ENCODE assay signal across 27 mouse cellular contexts in genomic region chr1:39608534-39608933, GRCm38 (mm10). TPM values are rescaled to one million over a fixed set of nuclear protein-coding genes. Genes with fewer than 3 reads are reported as not detected.
DNase-seq lines count a peak whose midpoint lies in the region; ATAC-seq and TF ChIP-seq lines count a peak whose summit lies in the region.
"Had no signal": no experiment of that assay in that cellular context is flagged by ENCODE, and none has a peak within 500 bp of the region (broad histone marks: within the 10 kb centered on the region; RNA-seq: fewer than 3 reads in every experiment).

No protein-coding gene starts in this region.

- H3K4me1 ChIP-seq in kidney, postnatal 0 days (replicated peaks; ENCODE audit: insufficient read depth, low read length) = peaks cover 7% of the 10 kb centered on the region; the same call in 1 of the 2 replicates
- H3K4me1 ChIP-seq in brown adipose tissue, adult 24 weeks (ENCODE audit: control insufficient read depth, insufficient read depth, insufficient read length, low read length) = peaks cover 3% of the 10 kb centered on the region; the same call in 1 of the 2 replicates
- peaks cover 2% of the 10 kb centered on the region; the same call in 1 of the 2 replicates for H3K4me1 ChIP-seq in stomach, embryonic 16.5 days (ENCODE audit: control insufficient read depth, insufficient read depth, low read length)
- no peaks in the 10 kb centered on the region for H3K4me1 ChIP-seq in forebrain, embryonic 14.5 days (ENCODE audit: control insufficient read depth, insufficient read depth, low read length)
- H3K4me1 ChIP-seq: embryonic facial prominence, embryonic 15.5 days; forebrain, embryonic 15.5 days; hindbrain, embryonic 13.5 days; liver, embryonic 15.5 days; neural tube, embryonic 12.5 days; stomach, embryonic 15.5 days had no signal

- no peak overlapping the region for H3K9ac ChIP-seq in kidney, postnatal 0 days (ENCODE audit: low read depth, low read length)
- H3K9ac ChIP-seq in stomach, embryonic 16.5 days (ENCODE audit: low read length) = no peak overlapping the region
- no peak overlapping the region for H3K9ac ChIP-seq in forebrain, embryonic 14.5 days (ENCODE audit: low read length)
- H3K9ac ChIP-seq: embryonic facial prominence, embryonic 15.5 days; forebrain, embryonic 15.5 days; heart, embryonic 13.5 days; hindbrain, embryonic 13.5 days; kidney, embryonic 15.5 days; liver, embryonic 15.5 days; lung, embryonic 15.5 days; neural tube, embryonic 12.5 days; stomach, embryonic 15.5 days had no signal

- no peak for ATAC-seq in kidney, postnatal 0 days (replicated peaks; ENCODE audit: low FRiP score, low read depth)
- peak; percentile 85 for ATAC-seq in megakaryocyte, adult 5-6 weeks (ENCODE audit: poor library complexity, severe bottlenecking)
- no peak for ATAC-seq in stomach, embryonic 16.5 days (ENCODE audit: insufficient read depth, low FRiP score)
- no peak for ATAC-seq in forebrain, embryonic 14.5 days
- ATAC-seq: forebrain, embryonic 15.5 days had no signal

- TF ChIP-seq CTCF in kidney, postnatal 0 days (IDR thresholded peaks at IDR 0.05; ENCODE audit: low read depth) = no peak

- no peak overlapping the region for H3K4me3 ChIP-seq in kidney, postnatal 0 days (replicated peaks; ENCODE audit: low read depth, low read length)
- H3K4me3 ChIP-seq in brown adipose tissue, adult 24 weeks (ENCODE audit: insufficient read depth, low read depth, low read length) = no peak overlapping the region
- no peak overlapping the region for H3K4me3 ChIP-seq in stomach, embryonic 16.5 days (replicated peaks; ENCODE audit: low read length)
- H3K4me3 ChIP-seq in forebrain, embryonic 14.5 days (ENCODE audit: low read depth, low read length) = no peak overlapping the region
- H3K4me3 ChIP-seq: embryonic facial prominence, embryonic 15.5 days; forebrain, embryonic 15.5 days; heart, adult 2 months; heart, embryonic 13.5 days; hindbrain, embryonic 13.5 days; kidney, embryonic 15.5 days; left cerebral cortex, adult 2 months; liver, embryonic 15.5 days; lung, embryonic 15.5 days; neural tube, embryonic 12.5 days; stomach, embryonic 15.5 days had no signal

- no peaks in the 10 kb centered on the region for H3K9me3 ChIP-seq in kidney, postnatal 0 days (replicated peaks; ENCODE audit: low read length)
- no peaks in the 10 kb centered on the region for H3K9me3 ChIP-seq in stomach, embryonic 16.5 days (replicated peaks; ENCODE audit: control insufficient read depth, low read length)
- H3K9me3 ChIP-seq in forebrain, embryonic 14.5 days (replicated peaks; ENCODE audit: control insufficient read depth, low read length) = no peaks in the 10 kb centered on the region
- H3K9me3 ChIP-seq: embryonic facial prominence, embryonic 15.5 days; forebrain, embryonic 15.5 days; heart, embryonic 13.5 days; hindbrain, embryonic 13.5 days; kidney, embryonic 15.5 days; liver, embryonic 15.5 days; lung, embryonic 15.5 days; neural tube, embryonic 12.5 days; stomach, embryonic 15.5 days had no signal

- no peak overlapping the region for H3K27ac ChIP-seq in kidney, postnatal 0 days
- H3K27ac ChIP-seq in brown adipose tissue, adult 24 weeks (replicated peaks; ENCODE audit: low read depth, low read length) = peak overlapping the region; percentile 35; the same call in 1 of the 2 replicates
- no peak overlapping the region for H3K27ac ChIP-seq in stomach, embryonic 16.5 days (ENCODE audit: low read length)
- H3K27ac ChIP-seq in forebrain, embryonic 14.5 days (ENCODE audit: low read depth, low read length) = no peak overlapping the region
- H3K27ac ChIP-seq: embryonic facial prominence, embryonic 15.5 days; forebrain, embryonic 15.5 days; heart, adult 2 months; heart, embryonic 13.5 days; hindbrain, embryonic 13.5 days; kidney, embryonic 15.5 days; left cerebral cortex, adult 2 months; liver, embryonic 15.5 days; lung, embryonic 15.5 days; macrophage; neural tube, embryonic 12.5 days; stomach, embryonic 15.5 days had no signal

- DNase-seq in kidney, postnatal 0 days (ENCODE audit: low spot score) = peak; percentile 46
- no peak for DNase-seq in kidney, postnatal 14 days
- DNase-seq in forebrain, embryonic 14.5 days (ENCODE audit: low spot score) = no peak
- DNase-seq in embryo, embryonic 10.5 days (ENCODE audit: low spot score) = no peak
- DNase-seq: cerebellum, adult 8-10 months; cerebellum, postnatal 36 days; gastrocnemius, postnatal 14 days; heart, adult 2 months; heart, postnatal 14 days; layer of hippocampus, adult 9-11 months; retina, postnatal 1 day; thymus, adult 2 months had no signal

- no peaks in the 10 kb centered on the region for H3K27me3 ChIP-seq in kidney, postnatal 0 days (ENCODE audit: insufficient read depth, low read length)
- no peaks in the 10 kb centered on the region for H3K27me3 ChIP-seq in stomach, embryonic 16.5 days (ENCODE audit: control insufficient read depth, insufficient read depth, low read length)
- H3K27me3 ChIP-seq in forebrain, embryonic 14.5 days (replicated peaks; ENCODE audit: control insufficient read depth, insufficient read depth, low read length) = no peaks in the 10 kb centered on the region
- H3K27me3 ChIP-seq: embryonic facial prominence, embryonic 15.5 days; forebrain, embryonic 15.5 days; heart, embryonic 13.5 days; hindbrain, embryonic 13.5 days; kidney, embryonic 15.5 days; lung, embryonic 15.5 days; neural tube, embryonic 12.5 days; stomach, embryonic 15.5 days had no signal

- no peak overlapping the region for H3K4me2 ChIP-seq in kidney, postnatal 0 days (ENCODE audit: low read length)
- H3K4me2 ChIP-seq in stomach, embryonic 16.5 days (ENCODE audit: low read depth, low read length) = 0 out of 2 replicates have a peak overlapping the region, but pooled peaks have one; percentile 2
- no peak overlapping the region for H3K4me2 ChIP-seq in forebrain, embryonic 14.5 days (ENCODE audit: low read length)
- H3K4me2 ChIP-seq: embryonic facial prominence, embryonic 15.5 days; forebrain, embryonic 15.5 days; hindbrain, embryonic 13.5 days; liver, embryonic 15.5 days; lung, embryonic 15.5 days; midbrain, embryonic 11.5 days; neural tube, embryonic 12.5 days; stomach, embryonic 15.5 days had no signal

- H3K36me3 ChIP-seq in kidney, postnatal 0 days (ENCODE audit: insufficient read depth, low read length) = no peaks in the 10 kb centered on the region
- no peaks in the 10 kb centered on the region for H3K36me3 ChIP-seq in stomach, embryonic 16.5 days (ENCODE audit: control insufficient read depth, insufficient read depth, low read length)
- H3K36me3 ChIP-seq in forebrain, embryonic 14.5 days (ENCODE audit: control insufficient read depth, insufficient read depth, low read length) = no peaks in the 10 kb centered on the region
- H3K36me3 ChIP-seq: embryonic facial prominence, embryonic 15.5 days; forebrain, embryonic 15.5 days; heart, embryonic 13.5 days; hindbrain, embryonic 13.5 days; kidney, embryonic 15.5 days; liver, embryonic 15.5 days; lung, embryonic 15.5 days; neural tube, embryonic 12.5 days; stomach, embryonic 15.5 days had no signal

- 15% methylated on average over 8 of the region's 8 CpGs for WGBS in kidney, postnatal 0 days
- WGBS in stomach, embryonic 16.5 days = 19% methylated on average over 8 of the region's 8 CpGs
- WGBS in forebrain, embryonic 14.5 days = 83% methylated on average over 8 of the region's 8 CpGs

RNA-seq across cellular contexts. Expression of gene Rnf149, which starts 31.3 kb away (rescaled TPM):
- polyA plus RNA-seq in kidney, postnatal 0 days (2015; fragmentation: Nextera tagmentation; extraction: Ambion mirVana) = 26.4 and 27.7 TPM in 2 replicates
- polyA plus RNA-seq in brown adipose tissue, adult 24 weeks (2012; ENCODE audit: insufficient read depth, insufficient read length, missing spikeins) = 13.2 and 17.6 TPM in 2 replicates
- total RNA-seq in megakaryocyte, adult 5-6 weeks (2015) = 56.1 and 61.0 TPM in 2 replicates
- total RNA-seq in megakaryocyte, adult 5-6 weeks (2017) = 69.5 and 70.7 TPM in 2 replicates
- polyA plus RNA-seq in stomach, embryonic 16.5 days (2015; fragmentation: Nextera tagmentation; extraction: Ambion mirVana) = 19.8 and 21.2 TPM in 2 replicates
- 12.2 and 16.7 TPM in 2 replicates for polyA plus RNA-seq in forebrain, embryonic 14.5 days (2014; fragmentation: Nextera tagmentation; extraction: Ambion mirVana)

RNA-seq across cellular contexts. Expression of gene Creg2, which starts 42.7 kb away (rescaled TPM):
- polyA plus RNA-seq in kidney, postnatal 0 days (2015; fragmentation: Nextera tagmentation; extraction: Ambion mirVana) = 0.04 and 0.05 TPM in 2 replicates
- polyA plus RNA-seq in brown adipose tissue, adult 24 weeks (2012; ENCODE audit: insufficient read depth, insufficient read length, missing spikeins) = not detected in 2 replicates
- total RNA-seq in megakaryocyte, adult 5-6 weeks (2015) = not detected in 2 replicates
- total RNA-seq in megakaryocyte, adult 5-6 weeks (2017) = not detected in 2 replicates
- 0.29 and 0.34 TPM in 2 replicates for polyA plus RNA-seq in stomach, embryonic 16.5 days (2015; fragmentation: Nextera tagmentation; extraction: Ambion mirVana)
- 0.65 and 0.80 TPM in 2 replicates for polyA plus RNA-seq in forebrain, embryonic 14.5 days (2014; fragmentation: Nextera tagmentation; extraction: Ambion mirVana)
- total RNA-seq: heart, postnatal 14 days had no signal
- polyA plus RNA-seq: heart, adult 2 months; heart, embryonic 13.5 days; liver, embryonic 15.5 days had no signal
